Mouse (Mus musculus): ENCODE measurements around the gene Ss18l2.

The Ss18l2 gene

DNA sequence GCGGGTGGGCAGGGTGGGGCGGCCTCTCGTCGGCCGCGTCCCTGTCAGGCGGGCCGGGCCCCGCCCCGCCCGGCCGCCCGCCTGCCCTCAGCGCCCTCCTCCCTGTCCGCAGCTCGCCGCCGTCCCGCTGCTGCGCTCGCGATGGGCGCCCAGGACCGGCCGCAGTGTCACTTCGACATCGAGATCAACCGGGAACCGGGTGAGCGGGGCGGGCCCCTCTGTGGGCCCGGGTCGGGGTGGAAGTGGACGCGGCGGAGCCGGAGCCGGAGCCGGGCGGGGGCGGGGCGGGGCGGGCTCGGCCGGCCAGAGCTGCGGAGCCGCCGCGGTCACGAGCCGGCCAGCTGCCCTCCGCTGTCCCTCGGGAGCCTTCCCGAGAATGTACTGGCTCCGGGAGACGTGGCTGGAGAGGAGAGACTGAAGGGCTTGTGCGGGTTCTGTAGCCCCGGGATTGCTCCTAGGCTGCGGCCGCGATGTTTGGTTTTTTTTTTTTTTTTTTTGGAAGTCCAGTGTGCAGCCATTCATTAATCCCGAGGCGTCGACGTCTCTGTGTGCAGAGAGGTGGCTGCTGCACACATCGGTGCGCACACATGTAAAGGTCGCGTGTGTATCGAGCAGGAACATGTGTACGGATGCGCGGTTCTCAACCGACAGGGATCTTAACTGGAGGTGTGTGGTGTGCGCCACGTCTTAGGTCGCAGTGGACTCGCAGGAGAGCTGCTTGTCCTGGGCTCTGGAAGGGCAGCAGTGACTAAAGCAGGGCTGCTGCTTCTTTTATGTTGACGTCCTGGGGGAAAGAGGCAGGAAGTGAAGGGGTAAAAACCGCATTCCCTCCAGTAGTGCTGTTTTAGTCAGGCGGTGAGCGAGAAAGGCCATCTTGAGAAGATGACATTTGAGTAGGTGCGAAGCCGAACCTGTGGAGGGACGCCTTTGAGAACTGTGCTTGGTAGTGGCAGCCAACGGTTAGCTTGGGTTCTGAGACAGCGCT is 9.5 kb downstream of the Ss18l2 start:
- H3K27me3 ChIP-seq (ENCODE audit: insufficient read depth, low read length) = peaks cover 8% of the 10 kb centered on the region
- no peaks in the 10 kb centered on the region for H3K9me3 ChIP-seq (ENCODE audit: low read length)
- peak overlapping the region; percentile 83 for H3K4me3 ChIP-seq (replicated peaks; ENCODE audit: low read length)
- peaks cover 23% of the 10 kb centered on the region for H3K4me1 ChIP-seq (replicated peaks; ENCODE audit: low read depth, low read length)
- peaks cover 3% of the 10 kb centered on the region for H3K36me3 ChIP-seq (ENCODE audit: insufficient read depth, low read length)
- no peak for TF ChIP-seq CTCF (conservative IDR thresholded peaks at IDR 0.05; ENCODE audit: low read length)
- no peak for TF ChIP-seq POU5F1 (IDR thresholded peaks at IDR 0.05; ENCODE audit: borderline replicate concordance, low read length)
- no peak for TF ChIP-seq NANOG (IDR thresholded peaks at IDR 0.05; ENCODE audit: borderline replicate concordance, low read length)

DNA sequence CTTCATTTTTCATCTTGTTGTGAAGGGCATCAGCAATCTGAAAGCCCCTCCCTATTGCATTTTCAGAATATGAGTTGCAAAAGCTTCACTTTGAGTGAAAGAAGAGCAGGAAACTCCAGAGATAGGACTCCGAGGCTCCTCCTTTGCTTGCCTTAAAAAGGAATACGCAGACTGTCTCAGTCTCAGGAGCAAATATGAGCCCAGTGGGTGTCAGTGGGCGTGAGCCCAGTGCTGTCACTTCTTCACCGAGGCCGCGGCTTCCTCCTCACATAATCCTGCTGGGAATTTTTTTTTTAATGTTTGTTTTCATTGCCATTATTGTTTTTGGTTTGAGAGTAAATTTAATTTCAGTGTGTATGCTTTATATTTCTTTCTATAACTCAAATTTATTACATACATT is 30.4 kb downstream of the Ss18l2 start:
- Histone ChIP-seq H3K36me3 (ENCODE audit: insufficient read depth, low read length) (peaks cover 73% of the 10 kb centered on the region), H3K4me3 (replicated peaks; ENCODE audit: low read length) (no peak overlapping the region), H3K9me3 (ENCODE audit: low read length) (no peaks in the 10 kb centered on the region), H3K4me1 (replicated peaks; ENCODE audit: low read depth, low read length) (no peaks in the 10 kb centered on the region), H3K27me3 (ENCODE audit: insufficient read depth, low read length) (no peaks in the 10 kb centered on the region)
- no peak for TF ChIP-seq CTCF (conservative IDR thresholded peaks at IDR 0.05; ENCODE audit: low read length)
- TF ChIP-seq NANOG (IDR thresholded peaks at IDR 0.05; ENCODE audit: borderline replicate concordance, low read length) = no peak
- no peak for TF ChIP-seq POU5F1 (IDR thresholded peaks at IDR 0.05; ENCODE audit: borderline replicate concordance, low read length)

GRCm38 (mm10) chr9:121741168-121741567 is 31.0 kb downstream of the Ss18l2 start:
- TF ChIP-seq CTCF (conservative IDR thresholded peaks at IDR 0.05; ENCODE audit: low read length) = no peak
- no peak for TF ChIP-seq NANOG (IDR thresholded peaks at IDR 0.05; ENCODE audit: borderline replicate concordance, low read length)
- TF ChIP-seq POU5F1 (IDR thresholded peaks at IDR 0.05; ENCODE audit: borderline replicate concordance, low read length) = no peak
- Histone ChIP-seq H3K4me3 (replicated peaks; ENCODE audit: low read length) (no peak overlapping the region), H3K9me3 (ENCODE audit: low read length) (no peaks in the 10 kb centered on the region), H3K36me3 (ENCODE audit: insufficient read depth, low read length) (peaks cover 77% of the 10 kb centered on the region), H3K4me1 (replicated peaks; ENCODE audit: low read depth, low read length) (no peaks in the 10 kb centered on the region), H3K27me3 (ENCODE audit: insufficient read depth, low read length) (no peaks in the 10 kb centered on the region)

GRCm38 (mm10) chr9:121744051-121744450 is 33.9 kb downstream of the Ss18l2 start:
- no peak for TF ChIP-seq POU5F1 (IDR thresholded peaks at IDR 0.05; ENCODE audit: borderline replicate concordance, low read length)
- TF ChIP-seq NANOG (IDR thresholded peaks at IDR 0.05; ENCODE audit: borderline replicate concordance, low read length) = no peak
- TF ChIP-seq CTCF (conservative IDR thresholded peaks at IDR 0.05; ENCODE audit: low read length) = no peak
- Histone ChIP-seq H3K9me3 (ENCODE audit: low read length) (no peaks in the 10 kb centered on the region), H3K36me3 (ENCODE audit: insufficient read depth, low read length) (peaks cover 92% of the 10 kb centered on the region), H3K4me3 (replicated peaks; ENCODE audit: low read length) (no peak overlapping the region), H3K27me3 (ENCODE audit: insufficient read depth, low read length) (no peaks in the 10 kb centered on the region), H3K4me1 (replicated peaks; ENCODE audit: low read depth, low read length) (no peaks in the 10 kb centered on the region)

GRCm38 (mm10) chr9:121752774-121753173 is 42.6 kb downstream of the Ss18l2 start:
- no peak for TF ChIP-seq CTCF (conservative IDR thresholded peaks at IDR 0.05; ENCODE audit: low read length)
- TF ChIP-seq NANOG (IDR thresholded peaks at IDR 0.05; ENCODE audit: borderline replicate concordance, low read length) = no peak
- TF ChIP-seq POU5F1 (IDR thresholded peaks at IDR 0.05; ENCODE audit: borderline replicate concordance, low read length) = no peak
- H3K4me3 ChIP-seq (replicated peaks; ENCODE audit: low read length) = no peak overlapping the region
- H3K36me3 ChIP-seq (ENCODE audit: insufficient read depth, low read length) = peaks cover 90% of the 10 kb centered on the region
- peaks cover 4% of the 10 kb centered on the region for H3K27me3 ChIP-seq (ENCODE audit: insufficient read depth, low read length)
- no peaks in the 10 kb centered on the region for H3K9me3 ChIP-seq (ENCODE audit: low read length)
- peaks cover 8% of the 10 kb centered on the region for H3K4me1 ChIP-seq (replicated peaks; ENCODE audit: low read depth, low read length)

- H3K36me3 ChIP-seq (ENCODE audit: insufficient read depth, low read length) = peaks cover 71% of the 10 kb centered on the region
- no peak for TF ChIP-seq NANOG (IDR thresholded peaks at IDR 0.05; ENCODE audit: borderline replicate concordance, low read length)
- TF ChIP-seq POU5F1 (IDR thresholded peaks at IDR 0.05; ENCODE audit: borderline replicate concordance, low read length) = no peak
- no peak for TF ChIP-seq CTCF (conservative IDR thresholded peaks at IDR 0.05; ENCODE audit: low read length)
- peaks cover 20% of the 10 kb centered on the region for H3K4me1 ChIP-seq (replicated peaks; ENCODE audit: low read depth, low read length)
- H3K9me3 ChIP-seq (ENCODE audit: low read length) = no peaks in the 10 kb centered on the region
- H3K4me3 ChIP-seq (replicated peaks; ENCODE audit: low read length) = no peak overlapping the region
- H3K27me3 ChIP-seq (ENCODE audit: insufficient read depth, low read length) = peaks cover 19% of the 10 kb centered on the region
Measured at GRCm38 (mm10) chr9:121754624-121755023, 44.5 kb downstream of the Ss18l2 start.

DNA sequence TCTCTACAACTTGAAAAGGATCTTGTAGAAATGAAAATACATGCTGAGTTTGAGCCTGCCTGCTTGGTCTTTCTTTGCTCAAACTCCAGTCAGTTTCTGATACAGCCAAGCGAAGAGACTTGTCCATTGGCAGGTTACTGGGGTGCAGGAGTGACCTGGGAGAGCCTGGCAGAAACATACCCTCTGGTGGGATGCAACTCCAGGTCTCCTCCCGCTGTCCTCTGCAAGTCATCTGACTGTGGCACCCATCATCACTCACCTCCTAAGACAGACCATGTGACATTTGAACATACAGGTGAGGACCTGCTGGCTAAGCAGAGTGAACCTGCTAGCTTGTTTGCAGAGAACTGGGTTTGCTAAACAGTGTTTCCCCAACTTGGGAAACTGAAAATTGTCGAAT is 46.7 kb downstream of the Ss18l2 start:
- Histone ChIP-seq H3K4me3 (replicated peaks; ENCODE audit: low read length) (no peak overlapping the region), H3K36me3 (ENCODE audit: insufficient read depth, low read length) (peaks cover 50% of the 10 kb centered on the region), H3K9me3 (ENCODE audit: low read length) (no peaks in the 10 kb centered on the region), H3K4me1 (replicated peaks; ENCODE audit: low read depth, low read length) (peaks cover 35% of the 10 kb centered on the region), H3K27me3 (ENCODE audit: insufficient read depth, low read length) (peaks cover 32% of the 10 kb centered on the region)
- no peak for TF ChIP-seq CTCF (conservative IDR thresholded peaks at IDR 0.05; ENCODE audit: low read length)
- TF ChIP-seq NANOG (IDR thresholded peaks at IDR 0.05; ENCODE audit: borderline replicate concordance, low read length) = no peak

DNA sequence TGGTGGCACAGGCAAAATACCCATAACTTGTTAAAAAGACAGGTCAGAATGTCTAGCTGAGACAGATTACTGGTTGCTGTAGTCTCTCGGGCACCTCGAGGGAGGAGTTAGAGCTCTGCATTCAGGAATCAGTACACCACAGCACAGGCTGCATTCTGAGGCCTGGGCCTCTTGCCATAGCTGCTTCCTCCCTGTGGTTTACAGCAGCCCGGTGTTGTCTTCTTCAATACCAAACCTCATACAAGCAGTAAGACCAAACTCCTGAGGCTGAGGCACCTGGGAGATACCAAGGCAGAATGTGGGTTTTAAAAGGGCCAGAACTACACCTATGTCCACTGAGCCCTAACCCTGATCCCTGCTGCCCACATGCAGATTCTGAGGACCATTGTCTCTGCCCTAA is 47.3 kb downstream of the Ss18l2 start:
- Histone ChIP-seq H3K27me3 (ENCODE audit: insufficient read depth, low read length) (peaks cover 39% of the 10 kb centered on the region), H3K36me3 (ENCODE audit: insufficient read depth, low read length) (peaks cover 43% of the 10 kb centered on the region)
- TF ChIP-seq POU5F1 (IDR thresholded peaks at IDR 0.05; ENCODE audit: borderline replicate concordance, low read length) (no peak), NANOG (IDR thresholded peaks at IDR 0.05; ENCODE audit: borderline replicate concordance, low read length) (no peak), CTCF (conservative IDR thresholded peaks at IDR 0.05; ENCODE audit: low read length) (no peak)

More for the DNA sequence above, 47.3 kb downstream of the Ss18l2 start:
- Histone ChIP-seq H3K9me3 (ENCODE audit: low read length) (no peaks in the 10 kb centered on the region), H3K4me1 (replicated peaks; ENCODE audit: low read depth, low read length) (peaks cover 41% of the 10 kb centered on the region), H3K4me3 (replicated peaks; ENCODE audit: low read length) (no peak overlapping the region)
